Mouse (Mus musculus): ENCODE data around the gene Mta2. TPM values are rescaled to one million over a fixed set of nuclear protein-coding genes. Genes with fewer than 3 reads are reported as not detected.

The Mta2 gene
- polyA plus RNA-seq, 1 experiment, result 24.6 TPM

GRCm38 (mm10) chr19:8927891-8928525 lies 13.7 kb upstream of the Mta2 start:
- H3K4me3 ChIP-seq (ENCODE audit: insufficient read depth, low read length), result no peak overlapping the region
- H3K27ac ChIP-seq (ENCODE audit: insufficient read depth, low read length), result no peak overlapping the region
- no peaks in the 10 kb centered on the region for H3K4me1 ChIP-seq (ENCODE audit: control insufficient read depth, insufficient read depth, low read length)
- TF ChIP-seq CTCF (IDR thresholded peaks at IDR 0.05; ENCODE audit: extremely low read depth, insufficient read depth, low read length) (no peak), POLR2A (IDR thresholded peaks at IDR 0.05; ENCODE audit: extremely low read depth, insufficient read depth, low read length) (no peak)

- Histone ChIP-seq H3K4me1 (ENCODE audit: control insufficient read depth, insufficient read depth, low read length) (no peaks in the 10 kb centered on the region), H3K27ac (ENCODE audit: insufficient read depth, low read length) (no peak overlapping the region), H3K4me3 (ENCODE audit: insufficient read depth, low read length) (peak overlapping the region; percentile 17)
- no peak for TF ChIP-seq CTCF (IDR thresholded peaks at IDR 0.05; ENCODE audit: extremely low read depth, insufficient read depth, low read length)
Observed at GRCm38 (mm10) chr19:8928689-8929223, 12.9 kb upstream of the Mta2 start.

- no peak for TF ChIP-seq CTCF (IDR thresholded peaks at IDR 0.05; ENCODE audit: extremely low read depth, insufficient read depth, low read length)
- no peak for TF ChIP-seq POLR2A (IDR thresholded peaks at IDR 0.05; ENCODE audit: extremely low read depth, insufficient read depth, low read length)
- peak within 1 kb of the TSS; percentile 17 for H3K4me3 ChIP-seq (ENCODE audit: insufficient read depth, low read length)
- H3K4me1 ChIP-seq (ENCODE audit: control insufficient read depth, insufficient read depth, low read length), result no peaks in the 10 kb centered on the region
- H3K27ac ChIP-seq (ENCODE audit: insufficient read depth, low read length), result no peak within 1 kb of the TSS
Observed at GRCm38 (mm10) chr19:8929224-8930088, 12.2 kb upstream of the Mta2 start, which contains the start of the genes Rom1 and Eml3. Gene Rom1 (minus strand): TSS chr19:8929356. Gene Eml3 (plus strand): TSS chr19:8929552.

- no peaks in the 10 kb centered on the region for H3K4me1 ChIP-seq (ENCODE audit: control insufficient read depth, insufficient read depth, low read length)
- no peak overlapping the region for H3K27ac ChIP-seq (ENCODE audit: insufficient read depth, low read length)
- peak overlapping the region; percentile 17 for H3K4me3 ChIP-seq (ENCODE audit: insufficient read depth, low read length)
- TF ChIP-seq POLR2A (IDR thresholded peaks at IDR 0.05; ENCODE audit: extremely low read depth, insufficient read depth, low read length) (no peak), CTCF (IDR thresholded peaks at IDR 0.05; ENCODE audit: extremely low read depth, insufficient read depth, low read length) (no peak)
Observed at GRCm38 (mm10) chr19:8930117-8930516, 11.6 kb upstream of the Mta2 start.

GRCm38 (mm10) chr19:8930771-8931170 lies 10.9 kb upstream of the Mta2 start:
- TF ChIP-seq CTCF (IDR thresholded peaks at IDR 0.05; ENCODE audit: extremely low read depth, insufficient read depth, low read length), result no peak
- TF ChIP-seq POLR2A (IDR thresholded peaks at IDR 0.05; ENCODE audit: extremely low read depth, insufficient read depth, low read length), result no peak
- Histone ChIP-seq H3K27ac (ENCODE audit: insufficient read depth, low read length) (no peak overlapping the region), H3K4me1 (ENCODE audit: control insufficient read depth, insufficient read depth, low read length) (no peaks in the 10 kb centered on the region), H3K4me3 (ENCODE audit: insufficient read depth, low read length) (no peak overlapping the region)

GRCm38 (mm10) chr19:8936736-8937135 lies 4.9 kb upstream of the Mta2 start:
- H3K4me3 ChIP-seq (ENCODE audit: insufficient read depth, low read length), result no peak overlapping the region
- H3K4me1 ChIP-seq (ENCODE audit: control insufficient read depth, insufficient read depth, low read length), result no peaks in the 10 kb centered on the region
- H3K27ac ChIP-seq (ENCODE audit: insufficient read depth, low read length), result no peak overlapping the region
- TF ChIP-seq POLR2A (IDR thresholded peaks at IDR 0.05; ENCODE audit: extremely low read depth, insufficient read depth, low read length), result no peak
- no peak for TF ChIP-seq CTCF (IDR thresholded peaks at IDR 0.05; ENCODE audit: extremely low read depth, insufficient read depth, low read length)

GRCm38 (mm10) chr19:8940526-8941133 lies 1.0 kb upstream of the Mta2 start:
- H3K4me1 ChIP-seq (ENCODE audit: control insufficient read depth, insufficient read depth, low read length), result peaks cover 3% of the 10 kb centered on the region; the same call in 1 of the 2 replicates
- H3K4me3 ChIP-seq (ENCODE audit: insufficient read depth, low read length), result no peak overlapping the region; the same call in 1 of the 2 replicates
- TF ChIP-seq POLR2A (IDR thresholded peaks at IDR 0.05; ENCODE audit: extremely low read depth, insufficient read depth, low read length) (no peak), CTCF (IDR thresholded peaks at IDR 0.05; ENCODE audit: extremely low read depth, insufficient read depth, low read length) (no peak)
- no peak overlapping the region for H3K27ac ChIP-seq (ENCODE audit: insufficient read depth, low read length)

- TF ChIP-seq CTCF (IDR thresholded peaks at IDR 0.05; ENCODE audit: extremely low read depth, insufficient read depth, low read length) (no peak), POLR2A (IDR thresholded peaks at IDR 0.05; ENCODE audit: extremely low read depth, insufficient read depth, low read length) (no peak)
- Histone ChIP-seq H3K4me1 (ENCODE audit: control insufficient read depth, insufficient read depth, low read length) (peaks cover 3% of the 10 kb centered on the region; the same call in 1 of the 2 replicates), H3K27ac (ENCODE audit: insufficient read depth, low read length) (no peak overlapping the region)
Observed at GRCm38 (mm10) chr19:8941136-8941514, 550 bp upstream of the Mta2 start.

GRCm38 (mm10) chr19:8942276-8942964 lies 745 bp downstream of the Mta2 start:
- Histone ChIP-seq H3K4me1 (ENCODE audit: control insufficient read depth, insufficient read depth, low read length) (peaks cover 3% of the 10 kb centered on the region; the same call in 1 of the 2 replicates), H3K27ac (ENCODE audit: insufficient read depth, low read length) (peak overlapping the region; percentile 93), H3K4me3 (ENCODE audit: insufficient read depth, low read length) (peak overlapping the region; percentile 93)
- TF ChIP-seq CTCF (IDR thresholded peaks at IDR 0.05; ENCODE audit: extremely low read depth, insufficient read depth, low read length) (no peak), POLR2A (IDR thresholded peaks at IDR 0.05; ENCODE audit: extremely low read depth, insufficient read depth, low read length) (no peak)

More at GRCm38 (mm10) chr19:8941136-8941514, 550 bp upstream of the Mta2 start:
- H3K4me3 ChIP-seq (ENCODE audit: insufficient read depth, low read length), result peak overlapping the region; percentile 93; the same call in 1 of the 2 replicates

Measured in cortical plate, adult 2 months (tissue).